Mouse (Mus musculus): ENCODE data around the gene Siglece. TPM values are rescaled to one million over a fixed set of nuclear protein-coding genes. Genes with fewer than 3 reads are reported as not detected.
"Not testable (repeated sequence)": the region's sequence is repeated elsewhere in the genome, so short reads cannot be mapped to it uniquely, and the experiment has no call there.

Siglece gene
- 0.24 TPM in 2 replicates for polyA plus RNA-seq (2016; fragmentation: Nextera tagmentation; extraction: Ambion mirVana)

- Histone ChIP-seq H3K27ac (replicated peaks) (no peak within 1 kb of the TSS), H3K4me2 (replicated peaks) (no peak within 1 kb of the TSS), H3K36me3 (no peaks in the 10 kb centered on the region), H3K9me3 (no peaks in the 10 kb centered on the region), H3K4me3 (no peak within 1 kb of the TSS), H3K4me1 (no peaks in the 10 kb centered on the region), H3K9ac (replicated peaks) (no peak within 1 kb of the TSS), H3K27me3 (no peaks in the 10 kb centered on the region)
- WGBS: 80% methylated on average over 1 of the region's 1 CpGs
- no peak for ATAC-seq (ENCODE audit: low FRiP score, low read depth)
Observed at GRCm38 (mm10) chr7:43660002-43660401, at the start of gene Siglece. Gene Siglece, minus strand, starts transcription at chr7:43660161.

GRCm38 (mm10) chr7:43690118-43690517 is 30.2 kb upstream of the Siglece start, which contains the start of gene Klk14:
Gene Klk14, plus strand, starts transcription at chr7:43690418.
- Histone ChIP-seq H3K36me3 (no peaks in the 10 kb centered on the region), H3K4me2 (replicated peaks) (no peak within 1 kb of the TSS), H3K27me3 (no peaks in the 10 kb centered on the region), H3K9me3 (no peaks in the 10 kb centered on the region), H3K4me1 (no peaks in the 10 kb centered on the region), H3K4me3 (no peak within 1 kb of the TSS), H3K27ac (replicated peaks) (no peak within 1 kb of the TSS), H3K9ac (replicated peaks) (no peak within 1 kb of the TSS)
- ATAC-seq (ENCODE audit: low FRiP score, low read depth): no peak

GRCm38 (mm10) chr7:43685088-43685487 is 25.1 kb upstream of the Siglece start:
- Histone ChIP-seq H3K27ac (replicated peaks) (no peak overlapping the region), H3K9me3 (no peaks in the 10 kb centered on the region), H3K9ac (replicated peaks) (no peak overlapping the region), H3K4me1 (no peaks in the 10 kb centered on the region), H3K36me3 (no peaks in the 10 kb centered on the region), H3K4me3 (no peak overlapping the region), H3K4me2 (replicated peaks) (no peak overlapping the region), H3K27me3 (no peaks in the 10 kb centered on the region)
- ATAC-seq (ENCODE audit: low FRiP score, low read depth): no peak
- 71% methylated on average over 7 of the region's 7 CpGs for WGBS

GRCm38 (mm10) chr7:43682511-43682910 is 22.6 kb upstream of the Siglece start:
- H3K27me3 ChIP-seq; H3K27ac ChIP-seq (replicated peaks); H3K4me1 ChIP-seq; H3K4me3 ChIP-seq; ATAC-seq (ENCODE audit: low FRiP score, low read depth); H3K9me3 ChIP-seq; H3K4me2 ChIP-seq (replicated peaks); H3K9ac ChIP-seq (replicated peaks): not testable (repeated sequence)
- H3K36me3 ChIP-seq: peaks cover 11% of the 10 kb centered on the region
- 9% methylated on average over 1 of the region's 1 CpGs for WGBS

- no peak overlapping the region for H3K27ac ChIP-seq (replicated peaks)
- H3K9me3 ChIP-seq: no peaks in the 10 kb centered on the region
- 0 out of 2 replicates have a peak, but pooled peaks have one; percentile 42 for ATAC-seq (ENCODE audit: low FRiP score, low read depth)
- H3K36me3 ChIP-seq: peaks cover 26% of the 10 kb centered on the region
- no peak overlapping the region for H3K9ac ChIP-seq (replicated peaks)
- H3K4me2 ChIP-seq (replicated peaks): no peak overlapping the region
- H3K4me3 ChIP-seq: no peak overlapping the region
- no peaks in the 10 kb centered on the region for H3K27me3 ChIP-seq
- H3K4me1 ChIP-seq: no peaks in the 10 kb centered on the region
- 24% methylated on average over 5 of the region's 5 CpGs for WGBS
Observed at GRCm38 (mm10) chr7:43680960-43681359, 21.0 kb upstream of the Siglece start.

GRCm38 (mm10) chr7:43678517-43678916 is 18.6 kb upstream of the Siglece start:
- no peak for ATAC-seq (ENCODE audit: low FRiP score, low read depth)
- H3K4me3 ChIP-seq: no peak overlapping the region
- H3K9ac ChIP-seq (replicated peaks): no peak overlapping the region
- H3K9me3 ChIP-seq: no peaks in the 10 kb centered on the region
- H3K4me1 ChIP-seq: no peaks in the 10 kb centered on the region
- H3K27ac ChIP-seq (replicated peaks): no peak overlapping the region
- H3K4me2 ChIP-seq (replicated peaks): no peak overlapping the region
- peaks cover 40% of the 10 kb centered on the region for H3K36me3 ChIP-seq
- no peaks in the 10 kb centered on the region for H3K27me3 ChIP-seq

GRCm38 (mm10) chr7:43675091-43675490 is 15.1 kb upstream of the Siglece start:
- no peak overlapping the region for H3K9ac ChIP-seq (replicated peaks)
- peaks cover 8% of the 10 kb centered on the region for H3K4me1 ChIP-seq
- no peak overlapping the region for H3K4me2 ChIP-seq (replicated peaks)
- H3K4me3 ChIP-seq: no peak overlapping the region
- H3K9me3 ChIP-seq: no peaks in the 10 kb centered on the region
- H3K27ac ChIP-seq (replicated peaks): no peak overlapping the region
- WGBS: 92% methylated on average over 32 of the region's 32 CpGs
- peaks cover 40% of the 10 kb centered on the region for H3K36me3 ChIP-seq
- no peak for ATAC-seq (ENCODE audit: low FRiP score, low read depth)
- no peaks in the 10 kb centered on the region for H3K27me3 ChIP-seq

- H3K36me3 ChIP-seq: peaks cover 32% of the 10 kb centered on the region
- H3K27ac ChIP-seq (replicated peaks): peak overlapping the region; percentile 36; the same call in 1 of the 2 replicates
- H3K27me3 ChIP-seq: no peaks in the 10 kb centered on the region
- H3K9ac ChIP-seq (replicated peaks): peak overlapping the region; percentile 70
- H3K4me2 ChIP-seq (replicated peaks): peak overlapping the region; percentile 71
- ATAC-seq (ENCODE audit: low FRiP score, low read depth): peak; percentile 32
- no peaks in the 10 kb centered on the region for H3K9me3 ChIP-seq
- H3K4me1 ChIP-seq: peaks cover 8% of the 10 kb centered on the region
- peak overlapping the region; percentile 70 for H3K4me3 ChIP-seq
- 15% methylated on average over 10 of the region's 10 CpGs for WGBS
Observed at GRCm38 (mm10) chr7:43672581-43673260, 12.8 kb upstream of the Siglece start.

- Histone ChIP-seq H3K9ac (replicated peaks) (peak within 1 kb of the TSS; percentile 70), H3K27ac (replicated peaks) (peak within 1 kb of the TSS; percentile 36; the same call in 1 of the 2 replicates), H3K27me3 (no peaks in the 10 kb centered on the region), H3K36me3 (peaks cover 24% of the 10 kb centered on the region), H3K4me3 (peak within 1 kb of the TSS; percentile 70), H3K4me2 (replicated peaks) (peak within 1 kb of the TSS; percentile 71), H3K9me3 (no peaks in the 10 kb centered on the region), H3K4me1 (peaks cover 8% of the 10 kb centered on the region)
- WGBS: under 1% methylated on average over 26 of the region's 26 CpGs
- peak; percentile 94 for ATAC-seq (ENCODE audit: low FRiP score, low read depth)
Observed at GRCm38 (mm10) chr7:43671809-43672580, 12.0 kb upstream of the Siglece start, which contains the start of gene Ctu1. Gene Ctu1, plus strand, starts transcription at chr7:43672016.

GRCm38 (mm10) chr7:43671064-43671808 is 11.3 kb upstream of the Siglece start:
- H3K4me3 ChIP-seq: peak overlapping the region; percentile 70
- WGBS: 66% methylated on average over 11 of the region's 11 CpGs

GRCm38 (mm10) chr7:43668582-43668981 is 8.6 kb upstream of the Siglece start:
- Histone ChIP-seq H3K4me1 (peaks cover 8% of the 10 kb centered on the region), H3K4me3 (no peak overlapping the region), H3K4me2 (replicated peaks) (no peak overlapping the region), H3K27me3 (no peaks in the 10 kb centered on the region), H3K9me3 (no peaks in the 10 kb centered on the region), H3K27ac (replicated peaks) (no peak overlapping the region), H3K36me3 (no peaks in the 10 kb centered on the region), H3K9ac (replicated peaks) (no peak overlapping the region)
- WGBS: 21% methylated on average over 3 of the region's 3 CpGs
- no peak for ATAC-seq (ENCODE audit: low FRiP score, low read depth)

More at GRCm38 (mm10) chr7:43671064-43671808, 11.3 kb upstream of the Siglece start:
- peak; percentile 44 for ATAC-seq (ENCODE audit: low FRiP score, low read depth)
- Histone ChIP-seq H3K36me3 (peaks cover 17% of the 10 kb centered on the region), H3K27me3 (no peaks in the 10 kb centered on the region), H3K9me3 (no peaks in the 10 kb centered on the region), H3K4me2 (replicated peaks) (peak overlapping the region; percentile 71), H3K4me1 (peaks cover 8% of the 10 kb centered on the region), H3K27ac (replicated peaks) (no peak overlapping the region), H3K9ac (replicated peaks) (peak overlapping the region; percentile 52)

GRCm38 (mm10) chr7:43667221-43667620 is 7.3 kb upstream of the Siglece start:
- not testable (repeated sequence) for H3K9me3 ChIP-seq; H3K9ac ChIP-seq (replicated peaks); ATAC-seq (ENCODE audit: low FRiP score, low read depth); H3K36me3 ChIP-seq; H3K4me1 ChIP-seq; H3K27me3 ChIP-seq; H3K4me2 ChIP-seq (replicated peaks); H3K4me3 ChIP-seq; H3K27ac ChIP-seq (replicated peaks)
- WGBS: 87% methylated on average over 4 of the region's 4 CpGs

All from midbrain, embryonic 12.5 days (tissue).